Mouse (Mus musculus) kidney, adult 2 months (tissue): ENCODE measurements at regions not wholly inside any gene's neighbourhood (a gene's known extent, or its start where the extent isn't known, plus 50 kb on each side); places are given as distances from the start of the nearest gene placed in this dataset.

Source experiments
- CTCF ChIP-seq: fragments of 200-500 bp; conservative IDR thresholded peaks from 2 replicates; pipeline ENCODE4 v1.5.1; 2011; ENCODE audit warnings: low read depth, mild to moderate bottlenecking, control low read depth, low read length, moderate library complexity, mixed read lengths; ENCODE audit not compliant: insufficient read depth, insufficient read length
- POLR2A ChIP-seq: fragments of 200-500 bp; IDR thresholded peaks from one replicate; pipeline ENCODE4 v1.6.1; 2011; ENCODE audit warnings: low read depth, low read length, control low read depth

DNA sequence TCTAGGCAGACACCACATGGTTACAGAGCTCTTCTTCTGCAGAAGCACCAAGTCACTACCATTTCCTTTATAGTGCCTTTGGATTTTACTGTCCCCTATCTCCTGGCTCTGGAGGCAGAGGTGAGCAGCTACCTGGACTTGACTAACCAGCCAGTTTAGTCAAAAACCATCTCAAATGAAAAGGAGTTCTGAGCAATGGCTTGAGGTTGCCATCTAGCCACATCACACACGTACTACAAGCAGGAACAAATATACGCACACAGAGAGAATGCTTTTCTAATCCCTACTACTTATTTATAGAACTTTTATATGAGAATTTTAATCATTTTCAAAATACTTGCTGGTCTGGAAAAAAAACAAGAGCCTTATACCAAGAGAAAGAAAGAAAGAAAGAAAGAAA, 243.5 kb downstream of the Nsun3 start:
- TF ChIP-seq CTCF (no peak), POLR2A (no peak)
